Mouse (Mus musculus): ENCODE data around the gene Pkn2. TPM values are rescaled to one million over a fixed set of nuclear protein-coding genes. Genes with fewer than 3 reads are reported as not detected.

Pkn2 gene
- total and polyA plus RNA-seq, 3 experiments: 33.5 to 38.8 (median 34.7) TPM

Other genes starting within 250 kb of the Pkn2 start
- 11.7 and 15.2 TPM in 2 replicates for gene Kyat3, start 181.0 kb downstream of the Pkn2 start, total RNA-seq (2012; rRNA removed)
- gene Kyat3, start 181.0 kb downstream of the Pkn2 start, polyA plus RNA-seq (2012; ENCODE audit: insufficient read depth in 1 of 2, insufficient read length in 2 of 2, low read depth in 1 of 2, low replicate concordance in 2 of 2, missing spikeins in 1 of 2): 10 to 100 TPM in 1 of 2 experiments, not detected in 1; 25.6 TPM
- 35.5 and 42.3 TPM in 2 replicates for gene Gtf2b, start 117.0 kb downstream of the Pkn2 start, total RNA-seq (2012; rRNA removed)
- gene Gtf2b, start 117.0 kb downstream of the Pkn2 start, polyA plus RNA-seq (2012; ENCODE audit: insufficient read depth in 1 of 2, insufficient read length in 2 of 2, low read depth in 1 of 2, low replicate concordance in 2 of 2, missing spikeins in 1 of 2): 10 to 100 TPM in 1 of 2 experiments, not detected in 1; 40.0 TPM

Measured in MEL (cell line).